Mouse (Mus musculus) liver, embryonic 11.5 days (tissue): Measurements from ENCODE around the gene Ogt. TPM values are rescaled to one million over a fixed set of nuclear protein-coding genes. Genes with fewer than 3 reads are reported as not detected.

Experiments used
- ATAC-seq: fragments of 200-750 bp; cut with Nextera tagmentation; replicated peaks from 2 replicates; pipeline ENCODE4 v1.8.0; 2017; ENCODE audit warnings: moderate number of reproducible peaks, mild to moderate bottlenecking, moderate TSS enrichment, moderate library complexity; ENCODE audit not compliant: low FRiP score
- DNase-seq: peaks from one replicate; pipeline ENCODE4 v3.0.0-alpha.2; 2017; ENCODE audit warnings: low spot score
- H3K27ac ChIP-seq: fragments of 300-500 bp; sonication (generic); 2 replicates; pipeline ENCODE4 v1.5.1; 2014; ENCODE audit warnings: mild to moderate bottlenecking, low read depth, low read length, control low read depth
- H3K27me3 ChIP-seq: fragments of 300-500 bp; sonication (generic); replicated peaks from 2 replicates; pipeline ENCODE4 v1.6.1; 2014; ENCODE audit warnings: low read length, mixed read lengths; ENCODE audit not compliant: control insufficient read depth, insufficient read depth
- H3K36me3 ChIP-seq: fragments of 300-500 bp; sonication (generic); 2 replicates; pipeline ENCODE4 v1.6.1; 2014; ENCODE audit warnings: mild to moderate bottlenecking, low read length, moderate library complexity, mixed read lengths; ENCODE audit not compliant: control insufficient read depth, insufficient read depth
- H3K4me1 ChIP-seq: fragments of 300-500 bp; sonication (generic); replicated peaks from 2 replicates; pipeline ENCODE4 v1.6.1; 2014; ENCODE audit warnings: low read length, mixed read lengths; ENCODE audit not compliant: control insufficient read depth, insufficient read depth
- H3K4me2 ChIP-seq: fragments of 300-500 bp; sonication (generic); 2 replicates; pipeline ENCODE4 v1.6.1; 2014; ENCODE audit warnings: mild to moderate bottlenecking, control low read depth, moderate library complexity
- H3K4me3 ChIP-seq: fragments of 300-500 bp; sonication (generic); 2 replicates; pipeline ENCODE4 v1.5.1; 2014; ENCODE audit warnings: low read depth, low read length, control low read depth
- H3K9ac ChIP-seq: fragments of 300-500 bp; sonication (generic); 2 replicates; pipeline ENCODE4 v1.6.1; 2014; ENCODE audit warnings: low read depth, low read length, control low read depth
- H3K9me3 ChIP-seq: fragments of 300-500 bp; sonication (generic); 2 replicates; pipeline ENCODE4 v1.6.1; 2016; ENCODE audit warnings: low read length, inconsistent platforms, mixed read lengths; ENCODE audit not compliant: control insufficient read depth
- WGBS: fragments of 180-500 bp; shearing (Covaris S2); extraction: QIAGEN DNeasy Blood & Tissue Kit; methylation state at CpG from one replicate; pipeline ENCODE4 v1.1.7; 2014; 5-methylcytosine and 5-hydroxymethylcytosine counted together
- polyA plus RNA-seq: library from polyadenylated mRNA; unstranded; fragments of >200 nt; fragmentation: Nextera tagmentation; extraction: Ambion mirVana; gene quantifications from 2 replicates; pipeline ENCODE4 v1.2.1, GENCODE M21; 2014

Gene Ogt
- polyA plus RNA-seq = 128 TPM in 2 replicates

DNA sequence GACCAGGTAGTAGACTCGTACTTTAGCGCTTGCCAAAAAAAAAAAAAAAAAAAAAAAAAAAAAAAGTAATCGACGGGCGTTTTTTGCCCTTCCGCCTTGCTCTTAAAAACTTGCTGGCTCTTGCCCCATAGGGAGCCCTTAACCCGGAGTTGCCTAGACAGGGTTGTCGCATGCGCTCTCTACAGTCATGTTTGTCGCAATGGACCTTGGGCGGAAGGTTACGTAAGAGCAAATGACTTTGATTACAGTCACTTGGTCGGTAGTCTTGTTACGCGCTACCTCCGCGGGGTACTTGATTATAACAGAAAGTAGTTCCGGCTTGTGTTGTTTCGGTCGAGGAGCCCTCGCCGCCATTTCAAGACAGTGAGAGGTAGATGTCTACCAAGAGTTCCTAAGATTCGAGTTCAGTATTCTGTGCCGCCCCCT, at the start of gene Ogt:
Ogt (plus strand) TSS at position 320 of the 426 bp plus-strand sequence.
- ATAC-seq (peak; percentile 94), DNase-seq (peak; percentile 77)
- WGBS = 8% methylated on average over 24 of the region's 24 CpGs
- no peaks in the 10 kb centered on the region for H3K9me3 ChIP-seq
- peak within 1 kb of the TSS; percentile 78 for H3K4me3 ChIP-seq
- H3K27ac ChIP-seq = peak within 1 kb of the TSS; percentile 81
- no peaks in the 10 kb centered on the region; the same call in 1 of the 2 replicates for H3K36me3 ChIP-seq
- H3K4me2 ChIP-seq = peak within 1 kb of the TSS; percentile 69
- H3K9ac ChIP-seq = peak within 1 kb of the TSS; percentile 86
- peaks cover 26% of the 10 kb centered on the region for H3K27me3 ChIP-seq
- H3K4me1 ChIP-seq = no peaks in the 10 kb centered on the region; the same call in 1 of the 2 replicates

DNA sequence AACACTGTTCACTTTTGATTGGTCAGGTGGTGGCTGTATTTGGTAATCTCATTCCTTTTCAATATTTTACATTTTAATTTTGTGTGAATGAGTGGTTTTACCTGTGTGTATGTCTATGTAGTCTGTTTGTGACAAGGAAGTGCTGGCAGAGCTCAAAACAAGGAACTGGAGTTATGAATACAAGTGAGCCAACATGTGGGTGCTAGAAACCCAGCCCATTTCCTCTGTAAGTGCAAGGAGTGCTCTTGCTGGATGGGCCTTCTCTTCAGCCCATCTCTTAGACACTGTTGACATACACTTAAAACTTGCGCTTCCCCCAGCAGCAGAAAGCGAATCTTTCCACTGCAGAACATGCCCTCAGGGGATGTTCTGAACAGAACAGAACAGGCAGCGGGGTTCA, 23.7 kb upstream of the Ogt start:
- no peaks in the 10 kb centered on the region for H3K4me1 ChIP-seq
- no peak overlapping the region for H3K27ac ChIP-seq
- H3K36me3 ChIP-seq = no peaks in the 10 kb centered on the region
- WGBS = 85% methylated on average over 3 of the region's 3 CpGs
- peaks cover 10% of the 10 kb centered on the region; the same call in 1 of the 2 replicates for H3K27me3 ChIP-seq
- no peak overlapping the region for H3K4me3 ChIP-seq
- H3K9ac ChIP-seq = no peak overlapping the region
- H3K9me3 ChIP-seq = no peaks in the 10 kb centered on the region
- DNase-seq (no peak), ATAC-seq (no peak)
- H3K4me2 ChIP-seq = no peak overlapping the region

DNA sequence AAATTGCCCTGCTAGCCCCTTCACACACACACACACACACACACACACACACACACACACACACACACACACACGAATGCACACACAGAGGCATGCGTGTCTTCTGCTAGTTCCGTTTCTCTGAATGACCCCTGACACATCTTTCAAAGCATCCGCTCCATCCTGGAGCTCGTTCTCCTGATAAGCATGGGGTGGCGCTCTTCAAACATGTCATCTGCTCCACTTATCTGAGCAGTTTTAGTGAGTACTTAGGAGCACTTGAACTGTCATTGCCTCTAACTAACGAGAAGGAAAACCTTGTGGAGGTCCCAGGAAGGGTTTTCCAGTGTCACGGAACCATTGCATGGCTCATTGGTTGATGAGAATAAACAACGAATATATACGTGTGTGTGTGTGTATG, 22.0 kb upstream of the Ogt start:
- WGBS = 58% methylated on average over 10 of the region's 10 CpGs
- DNase-seq = no peak

GRCm38 (mm10) chrX:101620317-101620716, 19.5 kb upstream of the Ogt start:
- no peak overlapping the region for H3K4me2 ChIP-seq
- H3K9me3 ChIP-seq = no peaks in the 10 kb centered on the region
- DNase-seq (no peak), ATAC-seq (no peak)
- H3K4me3 ChIP-seq = no peak overlapping the region
- WGBS = 61% methylated on average over 6 of the region's 6 CpGs
- no peak overlapping the region for H3K9ac ChIP-seq
- no peak overlapping the region for H3K27ac ChIP-seq
- no peaks in the 10 kb centered on the region for H3K4me1 ChIP-seq
- no peaks in the 10 kb centered on the region for H3K36me3 ChIP-seq
- H3K27me3 ChIP-seq = peaks cover 7% of the 10 kb centered on the region; the same call in 1 of the 2 replicates

More for the DNA sequence above, 22.0 kb upstream of the Ogt start:
- Histone ChIP-seq H3K4me3 (no peak overlapping the region), H3K9ac (no peak overlapping the region), H3K27me3 (peaks cover 10% of the 10 kb centered on the region; the same call in 1 of the 2 replicates), H3K36me3 (no peaks in the 10 kb centered on the region), H3K4me1 (no peaks in the 10 kb centered on the region), H3K4me2 (no peak overlapping the region), H3K9me3 (no peaks in the 10 kb centered on the region), H3K27ac (no peak overlapping the region)
- ATAC-seq = no peak

DNA sequence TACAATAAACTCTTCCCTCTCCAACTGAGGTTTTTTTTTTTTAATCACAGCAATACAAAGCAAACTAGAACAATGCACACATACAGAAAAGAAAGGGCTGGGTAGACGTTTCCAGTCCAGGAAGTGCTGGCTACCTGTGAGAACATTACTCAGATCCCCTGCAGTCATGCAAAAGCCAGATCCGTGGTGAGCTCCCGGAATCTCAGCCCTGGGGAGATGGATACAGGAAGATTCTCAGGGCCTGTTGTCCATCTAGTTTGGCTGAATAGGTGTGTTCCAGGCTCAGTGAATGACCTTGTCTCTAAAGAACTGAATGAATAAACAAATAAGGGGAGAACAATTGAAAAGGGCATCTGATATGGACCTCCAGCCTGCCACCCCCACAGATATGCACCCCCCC, 17.3 kb upstream of the Ogt start:
- Histone ChIP-seq H3K4me2 (no peak overlapping the region), H3K4me3 (no peak overlapping the region), H3K27ac (no peak overlapping the region), H3K9ac (no peak overlapping the region), H3K9me3 (no peaks in the 10 kb centered on the region), H3K36me3 (no peaks in the 10 kb centered on the region), H3K27me3 (no peaks in the 10 kb centered on the region), H3K4me1 (no peaks in the 10 kb centered on the region)
- ATAC-seq (no peak), DNase-seq (no peak)
- 54% methylated on average over 3 of the region's 3 CpGs for WGBS

- peaks cover 29% of the 10 kb centered on the region for H3K27me3 ChIP-seq
- H3K4me3 ChIP-seq = no peak overlapping the region
- no peaks in the 10 kb centered on the region for H3K4me1 ChIP-seq
- H3K9ac ChIP-seq = no peak overlapping the region
- no peak overlapping the region for H3K4me2 ChIP-seq
- DNase-seq = no peak
- no peaks in the 10 kb centered on the region for H3K36me3 ChIP-seq
- no peaks in the 10 kb centered on the region for H3K9me3 ChIP-seq
- no peak overlapping the region for H3K27ac ChIP-seq
- WGBS = 45% methylated on average over 7 of the region's 9 CpGs
- no peak for ATAC-seq
Measured at GRCm38 (mm10) chrX:101636821-101637525, 2.9 kb upstream of the Ogt start.

- Histone ChIP-seq H3K27me3 (peaks cover 26% of the 10 kb centered on the region), H3K27ac (no peak overlapping the region; the same call in 1 of the 2 replicates)
- no peak for DNase-seq
Measured at GRCm38 (mm10) chrX:101638856-101639255, 1.0 kb upstream of the Ogt start.

GRCm38 (mm10) chrX:101639306-101639705, 554 bp upstream of the Ogt start:
- 14% methylated on average over 13 of the region's 13 CpGs for WGBS
- Histone ChIP-seq H3K27ac (peak overlapping the region; percentile 45; the same call in 1 of the 2 replicates), H3K4me3 (peak overlapping the region; percentile 78), H3K9me3 (no peaks in the 10 kb centered on the region), H3K4me1 (no peaks in the 10 kb centered on the region; the same call in 1 of the 2 replicates), H3K36me3 (no peaks in the 10 kb centered on the region; the same call in 1 of the 2 replicates), H3K4me2 (peak overlapping the region; percentile 59), H3K27me3 (peaks cover 26% of the 10 kb centered on the region), H3K9ac (peak overlapping the region; percentile 61)
- DNase-seq = no peak
- ATAC-seq = no peak

More at GRCm38 (mm10) chrX:101638856-101639255, 1.0 kb upstream of the Ogt start:
- peak overlapping the region; percentile 61 for H3K9ac ChIP-seq
- H3K36me3 ChIP-seq = no peaks in the 10 kb centered on the region; the same call in 1 of the 2 replicates
- ATAC-seq = no peak
- 35% methylated on average over 3 of the region's 3 CpGs for WGBS
- H3K4me2 ChIP-seq = peak overlapping the region; percentile 59
- no peaks in the 10 kb centered on the region; the same call in 1 of the 2 replicates for H3K4me1 ChIP-seq
- H3K4me3 ChIP-seq = peak overlapping the region; percentile 78
- H3K9me3 ChIP-seq = no peaks in the 10 kb centered on the region
